Mouse (Mus musculus) cerebellum, adult 8-10 months (tissue): ENCODE results near the gene Gm11042.

Source experiments
- DNase-seq: peaks from one replicate; pipeline ENCODE4 v3.0.0; 2022

Gene Gm11042

GRCm38 (mm10) chr12:74316344-74316973, at the start of gene Gm11042:
Gene Gm11042 (minus strand): TSS chr12:74316394.
- DNase-seq = no peak

- no peak for DNase-seq
These were observed 48.3 kb upstream of the Gm11042 start for GRCm38 (mm10) chr12:74364477-74364876.

GRCm38 (mm10) chr12:74363076-74363475, 46.9 kb upstream of the Gm11042 start:
- no peak for DNase-seq

- DNase-seq = no peak
These were observed 46.3 kb upstream of the Gm11042 start for GRCm38 (mm10) chr12:74362453-74362852.

- no peak for DNase-seq
These were observed 43.6 kb upstream of the Gm11042 start for GRCm38 (mm10) chr12:74359791-74360190.

GRCm38 (mm10) chr12:74357806-74358205, 41.6 kb upstream of the Gm11042 start:
- DNase-seq = no peak

- DNase-seq = no peak
These were observed 26.5 kb upstream of the Gm11042 start for GRCm38 (mm10) chr12:74342720-74343119.

- DNase-seq = no peak
These were observed 23.9 kb upstream of the Gm11042 start for GRCm38 (mm10) chr12:74340070-74340469.

- no peak for DNase-seq
These were observed 17.5 kb upstream of the Gm11042 start for GRCm38 (mm10) chr12:74333706-74334105.

GRCm38 (mm10) chr12:74333016-74333415, 16.8 kb upstream of the Gm11042 start:
- DNase-seq = peak; percentile 51

GRCm38 (mm10) chr12:74329759-74330158, 13.6 kb upstream of the Gm11042 start:
- no peak for DNase-seq

GRCm38 (mm10) chr12:74326644-74327043, 10.4 kb upstream of the Gm11042 start:
- DNase-seq = no peak

- DNase-seq = no peak
These were observed 5.8 kb upstream of the Gm11042 start for GRCm38 (mm10) chr12:74321981-74322380.

GRCm38 (mm10) chr12:74320318-74320717, 4.1 kb upstream of the Gm11042 start:
- DNase-seq = peak; percentile 64

GRCm38 (mm10) chr12:74316989-74317759, 980 bp upstream of the Gm11042 start:
- peak; percentile 75 for DNase-seq

GRCm38 (mm10) chr12:74315221-74315620, 973 bp downstream of the Gm11042 start:
- no peak for DNase-seq

GRCm38 (mm10) chr12:74312611-74313010, 3.6 kb downstream of the Gm11042 start:
- no peak for DNase-seq

- no peak for DNase-seq
These were observed 12.5 kb downstream of the Gm11042 start for GRCm38 (mm10) chr12:74303418-74304294.

- no peak for DNase-seq
These were observed 14.6 kb downstream of the Gm11042 start for GRCm38 (mm10) chr12:74301559-74301958.

- DNase-seq = no peak
These were observed 19.8 kb downstream of the Gm11042 start for GRCm38 (mm10) chr12:74296374-74296773.

GRCm38 (mm10) chr12:74293624-74294023, 22.6 kb downstream of the Gm11042 start:
- peak; percentile 54 for DNase-seq

- no peak for DNase-seq
These were observed 25.2 kb downstream of the Gm11042 start for GRCm38 (mm10) chr12:74290983-74291382.

GRCm38 (mm10) chr12:74284685-74285054, 31.5 kb downstream of the Gm11042 start:
- peak; percentile 43 for DNase-seq
